Mouse (Mus musculus) ES-Bruce4 (cell line): ENCODE results near the gene Atp11a.

Source experiments
- CTCF ChIP-seq: IDR thresholded peaks from one replicate; pipeline ENCODE4 v1.8.1; 2011; ENCODE audit warnings: low read depth, low read length
- POLR2A ChIP-seq: IDR thresholded peaks from one replicate; pipeline ENCODE4 v1.8.1; 2011; ENCODE audit warnings: low read length; ENCODE audit not compliant: insufficient read depth

DNA sequence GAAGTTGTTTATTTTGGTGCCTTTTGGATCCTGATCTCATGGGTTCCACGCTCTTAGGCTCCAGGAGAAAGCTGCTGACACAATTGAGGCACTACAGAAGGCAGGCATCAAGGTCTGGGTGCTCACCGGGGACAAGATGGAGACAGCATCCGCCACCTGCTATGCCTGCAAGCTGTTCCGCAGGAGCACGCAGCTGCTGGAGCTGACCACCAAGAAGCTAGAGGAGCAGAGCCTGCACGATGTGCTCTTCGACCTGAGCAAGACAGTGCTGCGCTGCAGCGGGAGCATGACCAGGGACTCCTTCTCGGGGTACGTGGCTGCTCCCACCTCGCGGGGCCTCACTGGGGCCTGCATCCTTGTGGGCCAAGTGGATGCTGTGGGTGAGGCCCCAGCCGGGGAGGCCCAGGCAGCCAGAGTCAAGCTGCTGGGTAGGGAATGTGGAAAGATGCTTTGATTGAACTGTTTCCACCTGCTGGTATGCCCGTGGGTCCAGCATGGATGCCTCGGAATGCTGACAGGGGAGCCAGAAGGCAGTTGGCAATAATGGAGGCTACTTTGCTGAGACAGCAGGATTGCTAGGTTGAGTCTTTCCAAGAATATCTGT is 87.6 kb downstream of the Atp11a start:
- TF ChIP-seq POLR2A (no peak), CTCF (no peak)
